Mouse (Mus musculus) liver, adult 2 months (tissue): ENCODE measurements around the gene Spty2d1.

Source experiments
- CTCF ChIP-seq: fragments of 200-500 bp; IDR thresholded peaks from 2 replicates; pipeline ENCODE4 v1.5.1; 2011; ENCODE audit warnings: low read depth, low read length, control low read depth
- POLR2A ChIP-seq: fragments of 200-500 bp; IDR thresholded peaks from 2 replicates; pipeline ENCODE4 v1.6.1; 2011; ENCODE audit warnings: low read length, control low read depth; ENCODE audit not compliant: insufficient read depth; ENCODE audit errors: extremely low read depth

GRCm38 (mm10) chr7:46999983-47000643 lies 8.1 kb downstream of the Spty2d1 start:
- TF ChIP-seq POLR2A (no peak), CTCF (no peak)
